Mouse (Mus musculus): ENCODE results near the gene Gpa33.

GRCm38 (mm10) chr1:166126290-166126689, 3.7 kb upstream of the Gpa33 start:
- no peak for TF ChIP-seq POLR2AphosphoS2 (IDR thresholded peaks at IDR 0.05; ENCODE audit: insufficient read length, low read depth)
- TF ChIP-seq POLR2A (IDR thresholded peaks at IDR 0.05; ENCODE audit: insufficient read length, low read depth) = no peak
- TF ChIP-seq TCF12 (IDR thresholded peaks at IDR 0.05; ENCODE audit: insufficient read depth, poor library complexity, severe bottlenecking) = no peak
- TF ChIP-seq USF1 (IDR thresholded peaks at IDR 0.05; ENCODE audit: low read depth) = no peak
- TF ChIP-seq MYOD1 (IDR thresholded peaks at IDR 0.05; ENCODE audit: control insufficient read depth in 1 of 3, insufficient read length in 2 of 3, low read depth in 2 of 3) = no peak

All from myocyte (in vitro differentiated cells).